Comparison of ENCODE assay signal across 8 mouse cellular contexts in genomic region chr2:38368746-38369330, GRCm38 (mm10). TPM values are rescaled to one million over a fixed set of nuclear protein-coding genes. Genes with fewer than 3 reads are reported as not detected.
DNase-seq lines count a peak whose midpoint lies in the region; ATAC-seq and TF ChIP-seq lines count a peak whose summit lies in the region.

No protein-coding gene starts in this region.

- peak; percentile 67; the same call in 1 of the 2 replicates for ATAC-seq in heart, embryonic 15.5 days (replicated peaks; ENCODE audit: insufficient number of reproducible peaks, insufficient read depth, low FRiP score, low read depth)
- peak; percentile 84 for ATAC-seq in stomach, postnatal 0 days (ENCODE audit: low FRiP score, low TSS enrichment)

- peak overlapping the region; percentile 46 for H3K4me3 ChIP-seq in heart, embryonic 10.5 days
- peak overlapping the region; percentile 37 for H3K4me3 ChIP-seq in heart, embryonic 15.5 days
- peak overlapping the region; percentile 22; the same call in 1 of the 2 replicates for H3K4me3 ChIP-seq in stomach, postnatal 0 days (ENCODE audit: low read depth, low read length)

- H3K9me3 ChIP-seq in heart, embryonic 10.5 days: no peaks in the 10 kb centered on the region
- H3K9me3 ChIP-seq in heart, embryonic 15.5 days (replicated peaks): no peaks in the 10 kb centered on the region
- no peaks in the 10 kb centered on the region for H3K9me3 ChIP-seq in stomach, postnatal 0 days (ENCODE audit: control insufficient read depth, low read length)

- TF ChIP-seq CTCF in stomach, postnatal 0 days (IDR thresholded peaks at IDR 0.05; ENCODE audit: low read depth): no peak

- no peak overlapping the region for H3K9ac ChIP-seq in heart, embryonic 15.5 days
- no peak overlapping the region for H3K9ac ChIP-seq in stomach, postnatal 0 days (ENCODE audit: low read length)

- H3K36me3 ChIP-seq in heart, embryonic 10.5 days: no peaks in the 10 kb centered on the region
- H3K36me3 ChIP-seq in heart, embryonic 15.5 days: no peaks in the 10 kb centered on the region
- no peaks in the 10 kb centered on the region for H3K36me3 ChIP-seq in stomach, postnatal 0 days (ENCODE audit: control insufficient read depth, insufficient read depth, low read length)

- 6% methylated on average over 31 of the region's 31 CpGs for WGBS in heart, embryonic 10.5 days
- 5% methylated on average over 31 of the region's 31 CpGs for WGBS in heart, embryonic 15.5 days
- 6% methylated on average over 31 of the region's 31 CpGs for WGBS in stomach, postnatal 0 days

- no peak for TF ChIP-seq EP300 in stomach, postnatal 0 days (optimal IDR thresholded peaks at IDR 0.05)

- H3K4me2 ChIP-seq in heart, embryonic 15.5 days: peak overlapping the region; percentile 64
- peak overlapping the region; percentile 43 for H3K4me2 ChIP-seq in stomach, postnatal 0 days (replicated peaks; ENCODE audit: low read depth)

- peaks cover 85% of the 10 kb centered on the region for H3K27me3 ChIP-seq in heart, embryonic 10.5 days (ENCODE audit: insufficient read depth, poor library complexity, severe bottlenecking)
- H3K27me3 ChIP-seq in heart, embryonic 15.5 days: peaks cover 95% of the 10 kb centered on the region
- peaks cover 7% of the 10 kb centered on the region; the same call in 1 of the 2 replicates for H3K27me3 ChIP-seq in stomach, postnatal 0 days (ENCODE audit: control insufficient read depth, insufficient read depth, low read length)

- intact Hi-C loops in heart, postnatal 25 days (cut with DNase I): no loop called here

- H3K4me1 ChIP-seq in heart, embryonic 10.5 days: peaks cover 7% of the 10 kb centered on the region; the same call in 1 of the 2 replicates
- peaks cover 8% of the 10 kb centered on the region for H3K4me1 ChIP-seq in heart, embryonic 15.5 days (replicated peaks)
- H3K4me1 ChIP-seq in stomach, postnatal 0 days (replicated peaks; ENCODE audit: control insufficient read depth, insufficient read depth): no peaks in the 10 kb centered on the region

- DNase-seq in heart, embryonic 10.5 days (ENCODE audit: low spot score): peak; percentile 89
- DNase-seq in heart, postnatal 25 days (ENCODE audit: low spot score): no peak
- DNase-seq in c-Kit-positive CD71-negative TER-119-negative erythroid progenitor cells, embryonic 14.5 days (ENCODE audit: low read depth): peak; percentile 58
- DNase-seq in kidney, postnatal 14 days: peak; percentile 68
- DNase-seq in lung, postnatal 36 days: peak; percentile 78
- DNase-seq in stomach, postnatal 0 days (ENCODE audit: low spot score): peak; percentile 77
- no peak for DNase-seq in right cerebral cortex, adult 18-20 months

- H3K27ac ChIP-seq in heart, embryonic 10.5 days: no peak overlapping the region
- no peak overlapping the region for H3K27ac ChIP-seq in heart, embryonic 15.5 days
- H3K27ac ChIP-seq in stomach, postnatal 0 days (replicated peaks): no peak overlapping the region

RNA-seq across cellular contexts. Expression of gene Lhx2, which starts 29.8 kb away (rescaled TPM):
- 0.58 and 6.0 TPM in 2 replicates for polyA plus RNA-seq in heart, embryonic 10.5 days (2016; fragmentation: Nextera tagmentation; extraction: Ambion mirVana)
- total RNA-seq in heart, postnatal 25 days (2021): under 1 TPM in 1 of 2 experiments, not detected in 1; 0.29 TPM
- 0.05 TPM in 1 of 2 replicates, not detected in the other for polyA plus RNA-seq in heart, embryonic 15.5 days (2015; fragmentation: Nextera tagmentation; extraction: Ambion mirVana)
- not detected in 2 replicates for polyA plus RNA-seq in stomach, postnatal 0 days (2015; fragmentation: Nextera tagmentation; extraction: Ambion mirVana)

Comparison
In these comparisons a context has a peak if more than half of its experiments do, and no peak if none do; other contexts are left out.
1. DNase-seq: peak in heart, embryonic 10.5 days (single experiment), c-Kit-positive CD71-negative TER-119-negative erythroid progenitor cells, embryonic 14.5 days (single experiment), kidney, postnatal 14 days (single experiment), lung, postnatal 36 days (single experiment) and stomach, postnatal 0 days (single experiment); none in heart, postnatal 25 days (single experiment) and right cerebral cortex, adult 18-20 months (single experiment).
2. Peak in every context shown above with its lines, with median percentiles within 50 percentile points of each other: H3K4me3 ChIP-seq.